Mouse (Mus musculus): ENCODE measurements at regions not wholly inside any gene's neighbourhood (a gene's known extent, or its start where the extent isn't known, plus 50 kb on each side); places are given as distances from the start of the nearest gene placed in this dataset.

DNA sequence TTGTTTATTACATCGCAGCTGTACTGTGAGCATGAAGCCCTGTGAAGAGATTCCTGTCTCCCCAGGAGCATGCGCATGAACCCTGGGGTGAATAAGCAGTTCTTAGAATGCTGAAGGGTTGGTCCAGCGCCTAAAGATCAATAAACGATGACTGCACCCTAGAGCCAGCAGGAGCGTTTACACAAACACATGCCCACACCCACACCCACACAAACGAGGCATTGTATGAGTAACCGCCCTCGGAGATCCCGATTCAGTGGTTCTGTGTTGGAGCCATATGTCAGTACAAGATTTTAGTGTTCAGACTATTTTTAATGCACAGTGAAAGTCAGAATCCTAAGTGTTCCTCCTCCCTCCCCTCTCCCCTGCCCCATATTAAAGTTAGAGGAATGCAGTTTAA lies 57.3 kb downstream of the Edn1 start:
- DNase-seq (ENCODE audit: low spot score in 2 of 2), result peak in 1 of 2 experiments; percentile 7

- DNase-seq (ENCODE audit: low spot score in 2 of 2), result no peak
Measured at GRCm38 (mm10) chr13:42367655-42368554, 66.6 kb downstream of the Edn1 start.

DNA sequence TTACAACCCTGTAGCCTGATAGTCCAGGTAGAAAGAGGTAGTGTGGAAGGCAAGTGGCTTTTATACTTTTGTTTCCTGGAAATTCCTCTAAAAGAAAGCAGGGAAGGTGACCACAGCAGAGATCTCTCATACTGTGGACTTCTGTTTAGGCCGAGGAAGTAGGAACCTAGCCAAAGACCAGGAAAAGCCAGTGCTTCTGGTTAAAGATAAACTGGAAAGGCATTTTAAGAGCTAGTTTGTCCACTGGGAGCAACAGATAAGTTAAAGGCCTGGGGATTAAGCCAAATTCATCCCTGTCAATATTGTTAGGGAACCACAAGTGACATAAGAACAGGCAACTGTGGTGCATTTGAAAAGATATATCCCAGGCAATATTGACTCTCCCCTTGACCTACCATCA lies 68.5 kb downstream of the Edn1 start:
- no peak for DNase-seq (ENCODE audit: low spot score in 2 of 2)

DNA sequence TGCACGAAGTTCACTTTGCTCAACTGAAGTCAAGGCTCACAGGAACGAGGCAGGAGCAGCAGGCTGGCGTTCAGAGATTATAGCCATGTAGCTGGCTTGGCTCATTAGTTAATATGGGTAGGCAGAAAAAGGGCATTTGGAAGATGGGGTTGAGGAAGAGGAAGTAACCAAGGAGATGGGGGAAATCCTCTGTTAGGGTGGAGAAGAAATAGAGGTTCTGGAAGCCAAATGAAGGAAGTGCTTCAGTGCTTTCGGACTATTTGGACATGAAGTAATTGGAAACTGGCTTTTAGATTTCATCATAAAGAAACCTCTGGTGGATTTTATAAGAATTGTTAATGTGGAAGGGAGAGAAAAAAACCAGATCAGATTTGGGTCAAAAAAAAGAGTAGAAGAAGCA lies 70.9 kb downstream of the Edn1 start:
- no peak for DNase-seq (ENCODE audit: low spot score in 2 of 2)

- no peak for DNase-seq (ENCODE audit: low spot score in 2 of 2)
Measured at GRCm38 (mm10) chr13:42374181-42374596, 72.9 kb downstream of the Edn1 start.

DNA sequence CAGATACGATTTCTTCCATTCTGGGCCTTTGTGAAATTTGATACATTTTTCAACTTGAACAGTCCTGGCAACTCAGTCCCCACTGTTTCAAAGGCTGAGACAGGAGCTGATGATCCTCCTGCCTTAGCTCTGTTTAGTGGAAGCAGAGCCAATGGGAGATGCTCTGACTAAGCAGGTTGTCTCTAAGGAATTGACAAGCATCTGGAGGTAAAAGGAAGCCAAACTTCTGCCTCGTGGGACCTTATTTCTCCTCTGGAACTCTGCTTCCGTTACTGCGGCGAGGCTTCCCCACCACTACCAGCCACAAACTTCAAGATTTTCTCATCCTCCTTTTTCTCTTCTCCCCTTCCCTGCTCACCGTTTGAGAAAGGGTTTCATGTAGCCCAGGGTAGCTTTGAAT lies 78.4 kb downstream of the Edn1 start:
- DNase-seq (ENCODE audit: low spot score in 2 of 2), result no peak

GRCm38 (mm10) chr13:42383099-42383498 lies 81.8 kb downstream of the Edn1 start:
- DNase-seq (ENCODE audit: low spot score in 2 of 2), result no peak

DNA sequence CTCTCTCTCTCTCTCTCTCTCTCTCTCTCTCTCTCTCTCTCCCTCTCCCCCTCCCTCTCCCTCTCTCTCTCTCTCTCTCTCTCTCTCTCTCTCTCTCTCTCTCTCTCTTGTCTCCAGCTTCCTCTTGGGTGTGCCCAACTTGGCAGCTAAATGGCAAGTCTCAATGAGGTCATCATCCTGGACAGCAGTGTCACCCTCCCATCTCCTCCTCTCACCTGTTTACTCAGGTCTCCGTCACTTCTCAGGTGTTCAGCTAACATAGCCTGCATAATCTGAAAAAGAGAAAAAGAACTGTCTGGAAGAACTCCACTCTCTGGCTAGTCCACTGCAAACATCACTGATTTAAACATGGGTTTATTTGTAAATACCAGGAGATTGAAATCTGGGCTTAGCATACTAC lies 89.1 kb downstream of the Edn1 start:
- no peak for DNase-seq (ENCODE audit: low spot score in 2 of 2)

GRCm38 (mm10) chr13:42391330-42392005 lies 90.2 kb downstream of the Edn1 start:
- DNase-seq (ENCODE audit: low spot score in 2 of 2), result no peak

DNA sequence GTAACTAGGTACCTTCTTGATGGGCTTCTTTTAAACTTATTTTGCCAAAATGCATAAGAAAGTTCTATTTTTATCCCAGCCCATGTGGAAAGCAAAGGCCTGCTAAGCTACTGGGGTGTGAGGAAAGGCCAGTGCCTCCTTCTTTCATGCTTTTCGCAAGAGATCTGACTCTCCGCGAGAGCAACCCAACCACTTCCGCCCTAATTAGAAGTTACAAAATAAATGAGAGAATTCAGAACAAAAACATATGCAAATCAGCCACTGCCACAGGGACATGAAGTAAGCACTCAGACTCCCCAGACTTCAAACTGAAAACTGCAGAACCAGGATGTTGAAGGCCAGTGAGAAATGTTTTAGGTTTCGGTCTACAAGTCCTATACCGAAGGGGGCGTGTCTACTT lies 91.4 kb downstream of the Edn1 start:
- DNase-seq (ENCODE audit: low spot score in 2 of 2), result no peak

DNA sequence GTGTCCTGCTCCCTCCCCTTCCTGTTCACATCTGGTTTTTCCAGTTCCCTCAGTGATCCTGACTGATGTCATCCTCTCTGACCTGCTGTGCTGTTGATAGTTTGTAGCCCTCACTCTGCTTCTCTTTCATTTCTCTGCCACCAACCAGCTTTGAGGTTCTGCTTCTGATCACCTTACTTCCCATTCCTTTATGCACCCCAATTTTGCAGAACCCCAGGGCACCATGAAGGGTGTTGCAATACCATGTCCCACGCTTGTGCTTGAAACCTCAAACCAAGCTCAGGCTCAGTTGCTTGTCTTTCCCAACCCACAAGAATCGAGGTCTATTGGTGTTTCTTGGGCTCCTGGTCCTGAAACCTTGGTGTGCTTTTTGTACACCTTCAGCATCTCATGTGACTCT lies 93.3 kb downstream of the Edn1 start:
- no peak for DNase-seq (ENCODE audit: low spot score in 2 of 2)

GRCm38 (mm10) chr13:42401513-42401912 lies 100.2 kb downstream of the Edn1 start:
- no peak for DNase-seq (ENCODE audit: low spot score in 2 of 2)

- DNase-seq (ENCODE audit: low spot score in 2 of 2), result peak; percentile 8 to 74
Measured at GRCm38 (mm10) chr13:42403231-42404020, 102.2 kb downstream of the Edn1 start.

- DNase-seq (ENCODE audit: low spot score in 2 of 2), result no peak
Measured at GRCm38 (mm10) chr13:42412652-42413282, 111.5 kb downstream of the Edn1 start.

- no peak for DNase-seq (ENCODE audit: low spot score in 2 of 2)
Measured at GRCm38 (mm10) chr13:42446921-42447320, 145.6 kb downstream of the Edn1 start.

DNA sequence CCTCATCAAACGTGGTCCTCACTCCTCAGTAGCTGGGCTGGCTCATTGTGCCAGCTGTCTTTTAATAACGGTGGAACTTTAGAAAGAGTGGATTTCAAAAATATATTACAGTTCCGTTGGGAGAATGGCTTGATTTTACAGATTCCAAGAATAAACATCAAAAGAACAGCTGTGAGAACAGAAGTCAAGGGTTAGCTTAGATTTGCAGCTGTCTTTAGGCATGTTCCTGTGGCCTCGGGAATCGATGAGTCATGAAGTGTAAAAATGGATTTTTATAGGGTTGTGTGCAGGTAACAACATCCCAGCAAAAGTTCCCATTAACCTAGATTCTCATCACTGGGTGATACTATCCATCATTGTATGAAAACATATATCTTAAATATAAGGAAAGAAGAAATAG lies 152.4 kb downstream of the Edn1 start:
- no peak for DNase-seq (ENCODE audit: low spot score in 2 of 2)

DNA sequence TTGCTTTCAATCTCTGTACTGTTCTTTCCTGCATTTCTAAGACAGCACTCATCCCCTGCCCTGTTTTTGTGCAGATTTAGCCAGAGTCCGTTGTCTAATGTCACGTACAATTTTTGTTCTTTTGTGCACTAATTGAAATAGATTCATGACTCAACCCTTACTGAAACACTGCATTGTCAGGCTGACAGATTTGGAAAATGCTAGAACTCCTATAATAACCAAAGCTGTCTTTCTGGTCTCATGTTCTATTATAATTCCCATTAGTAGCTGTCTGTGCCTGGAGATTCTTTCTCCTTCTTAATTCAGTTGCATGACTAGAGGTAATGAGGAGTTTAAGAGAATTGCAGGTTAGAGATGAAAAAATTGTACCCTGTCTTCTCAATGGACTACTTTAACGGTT lies 158.6 kb downstream of the Edn1 start:
- no peak for DNase-seq (ENCODE audit: low spot score in 2 of 2)

DNA sequence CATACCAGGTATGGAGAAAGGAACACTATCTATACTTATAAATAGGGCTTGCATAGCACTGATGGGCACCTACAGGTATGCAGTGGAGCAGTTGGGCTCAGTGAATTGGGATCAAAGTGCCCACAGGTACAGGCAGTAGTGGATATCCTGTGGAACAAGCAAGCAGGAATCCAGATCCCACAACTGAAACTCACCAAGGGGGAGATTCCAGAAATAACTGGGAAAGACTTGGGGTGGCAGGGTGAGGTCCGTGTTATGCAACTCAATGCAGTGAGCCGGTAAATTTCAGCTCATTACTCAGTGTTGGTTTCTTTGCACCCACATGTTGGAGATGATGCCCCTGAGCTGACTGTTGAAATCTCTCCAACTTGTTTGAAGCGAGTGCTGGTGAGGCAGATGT lies 177.5 kb downstream of the Edn1 start:
- DNase-seq (ENCODE audit: low spot score in 2 of 2), result peak in 1 of 2 experiments; percentile 14

DNA sequence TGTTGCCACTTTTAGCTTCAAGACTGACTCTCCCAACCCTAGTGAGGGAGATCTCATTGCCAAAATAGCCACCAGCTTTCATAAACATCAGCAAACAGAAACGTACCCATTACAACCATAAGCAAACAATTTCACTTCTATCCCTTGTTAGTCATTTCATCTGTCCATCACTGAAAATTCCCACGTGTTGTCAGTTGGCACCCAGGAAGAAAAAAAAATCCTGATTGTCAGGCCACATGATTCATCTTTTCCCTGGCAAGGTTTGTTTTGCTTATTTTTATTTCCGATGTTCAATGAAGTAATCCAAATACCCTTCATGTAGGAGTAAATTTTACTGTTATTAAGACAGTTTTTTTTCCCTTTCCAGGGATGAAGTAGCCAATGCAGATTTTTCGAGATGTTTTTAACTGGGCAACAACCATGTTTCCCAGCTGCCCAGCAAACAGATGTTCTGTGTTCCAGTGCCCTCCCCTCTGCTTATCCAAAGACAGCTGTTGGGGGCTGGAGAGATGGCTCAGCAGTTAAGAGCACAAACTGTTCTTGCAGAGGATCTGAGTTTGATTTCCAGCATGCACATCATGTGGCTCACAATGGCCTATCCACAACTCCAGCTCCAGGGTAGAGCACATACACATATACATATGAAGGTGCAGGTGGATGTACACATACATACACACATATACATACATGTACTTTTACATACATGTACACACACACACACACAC lies 189.3 kb upstream of the Phactr1 start:
- DNase-seq (ENCODE audit: low spot score in 2 of 2), result no peak

DNA sequence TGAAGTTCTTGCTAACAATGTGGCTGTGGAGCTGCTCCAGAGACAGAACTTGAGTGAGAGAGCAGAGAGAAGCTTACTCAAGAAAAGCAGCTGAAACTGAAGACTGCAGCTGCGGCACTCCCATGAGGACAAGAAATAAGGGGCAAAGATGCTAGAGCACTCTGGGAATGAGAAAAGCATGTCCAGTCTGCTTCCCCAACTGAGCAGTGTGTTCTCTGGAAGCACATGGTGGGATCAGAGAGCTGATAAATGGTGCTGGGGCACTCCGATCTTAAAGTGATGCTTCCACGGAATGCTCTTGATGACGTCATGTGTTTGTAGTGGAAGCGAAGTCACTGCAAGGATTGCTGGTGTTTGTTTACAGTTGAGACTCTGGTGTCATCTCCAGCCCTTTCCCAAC lies 186.1 kb upstream of the Phactr1 start:
- no peak for DNase-seq (ENCODE audit: low spot score in 2 of 2)

- DNase-seq (ENCODE audit: low spot score in 2 of 2), result no peak
Measured at GRCm38 (mm10) chr13:42498351-42498750, 182.1 kb upstream of the Phactr1 start.
